Mouse (Mus musculus) lung, adult 2 months (tissue): ENCODE measurements around the gene Zmat3.

ENCODE experiments used
- CTCF ChIP-seq: fragments of 200-500 bp; IDR thresholded peaks from 2 replicates; pipeline ENCODE4 v1.5.1; 2011; ENCODE audit warnings: mild to moderate bottlenecking, low read length, control low read depth; ENCODE audit not compliant: insufficient read depth
- POLR2A ChIP-seq: fragments of 200-500 bp; IDR thresholded peaks from 2 replicates; pipeline ENCODE4 v1.6.1; 2011; ENCODE audit warnings: low read depth, mild to moderate bottlenecking, control low read depth, low read length, borderline replicate concordance; ENCODE audit errors: extremely low read depth

- TF ChIP-seq CTCF (no peak), POLR2A (no peak)
These were observed 37.4 kb upstream of the Zmat3 start for GRCm38 (mm10) chr3:32402990-32403885.
